Mouse (Mus musculus): ENCODE results near the gene Rgl1. TPM values are rescaled to one million over a fixed set of nuclear protein-coding genes. Genes with fewer than 3 reads are reported as not detected.
A peak's percentile ranks its signal among the peaks of the same experiment; 100 is the strongest.

Rgl1 gene
- total RNA-seq, 4 experiments from 2014 or later = 30.2 to 37.8 (median 35.0) TPM

- no peak for DNase-seq (ENCODE audit: low spot score)
Observed at GRCm38 (mm10) chr1:152615987-152616776, 150.0 kb downstream of the Rgl1 start.

- DNase-seq (ENCODE audit: low spot score) = no peak
Observed at GRCm38 (mm10) chr1:152614743-152615380, 151.3 kb downstream of the Rgl1 start.

DNA sequence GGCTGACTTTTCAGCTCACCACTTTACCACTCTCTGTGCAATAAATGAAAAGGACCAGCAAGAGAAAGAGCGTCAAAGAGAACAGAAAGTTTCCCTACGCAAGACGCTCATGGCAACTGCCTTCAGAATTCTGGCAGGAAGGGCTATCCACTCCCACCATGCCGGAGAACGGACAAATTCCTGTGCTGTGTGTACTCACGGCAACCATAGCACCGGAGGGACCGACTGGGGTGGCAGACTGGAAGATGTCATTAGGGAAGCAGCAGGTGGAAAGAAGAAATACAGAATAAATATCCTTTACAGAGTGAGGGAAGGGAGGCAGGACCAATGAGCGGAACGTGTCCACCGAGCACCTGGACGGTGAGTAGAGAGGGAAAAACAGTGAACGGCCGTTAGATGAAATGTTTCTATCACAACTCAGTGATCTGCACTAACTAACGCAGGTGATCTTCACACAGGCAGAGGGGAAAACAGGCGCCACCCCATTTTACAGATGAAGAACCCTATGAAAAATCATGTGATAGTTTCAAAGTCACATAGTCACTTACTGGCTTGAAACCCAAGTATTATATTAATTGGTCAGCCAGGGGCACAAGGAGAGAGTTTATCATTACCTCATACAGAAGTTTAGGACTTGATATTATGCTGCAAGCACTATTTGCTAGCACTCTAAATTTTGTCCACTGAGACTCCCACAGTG, 152.8 kb downstream of the Rgl1 start:
- DNase-seq (ENCODE audit: low spot score) = no peak

GRCm38 (mm10) chr1:152612535-152613157, 153.5 kb downstream of the Rgl1 start:
- DNase-seq (ENCODE audit: low spot score) = no peak

DNA sequence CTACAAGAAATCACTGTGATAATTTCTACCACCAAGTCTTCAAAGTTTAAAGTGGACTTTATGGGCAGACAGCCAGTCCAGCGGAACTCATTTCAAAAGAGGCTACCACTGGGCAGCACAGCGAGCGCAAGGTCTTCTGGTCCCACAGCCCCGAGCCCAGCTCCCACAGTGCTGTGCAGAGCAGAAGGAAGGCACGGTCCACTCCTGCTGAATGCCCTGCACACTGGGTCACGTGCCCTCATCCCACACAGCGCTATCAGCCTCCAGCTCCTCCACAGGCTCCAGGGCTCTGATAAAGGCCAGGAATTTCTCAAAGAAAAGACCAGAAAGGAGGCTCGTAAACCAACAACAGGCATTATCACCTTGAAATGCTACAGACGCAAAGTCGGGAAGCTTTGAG, 156.6 kb downstream of the Rgl1 start:
- DNase-seq (ENCODE audit: low spot score) = no peak

DNA sequence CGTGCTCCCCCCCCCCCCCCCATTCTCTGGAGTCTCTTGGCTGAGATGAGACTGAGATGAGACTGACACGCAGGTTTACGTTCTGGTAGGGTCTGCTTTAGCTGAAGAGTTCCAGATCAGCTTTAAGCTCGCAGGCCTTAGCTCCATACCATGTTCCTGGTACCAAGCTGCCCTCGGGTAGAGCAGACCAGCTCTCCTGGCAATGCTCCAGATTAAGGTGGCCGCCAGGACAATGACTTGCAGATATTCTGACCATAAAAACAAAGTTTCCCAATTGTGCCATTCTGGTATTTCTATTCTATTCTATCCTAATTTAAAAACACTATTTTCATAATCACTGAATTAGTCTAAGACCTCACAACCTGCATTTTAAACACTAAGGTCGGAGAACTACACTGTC, 157.1 kb downstream of the Rgl1 start:
- DNase-seq (ENCODE audit: low spot score) = no peak

- DNase-seq (ENCODE audit: low spot score) = no peak
Observed at GRCm38 (mm10) chr1:152607765-152608164, 158.4 kb downstream of the Rgl1 start.

DNA sequence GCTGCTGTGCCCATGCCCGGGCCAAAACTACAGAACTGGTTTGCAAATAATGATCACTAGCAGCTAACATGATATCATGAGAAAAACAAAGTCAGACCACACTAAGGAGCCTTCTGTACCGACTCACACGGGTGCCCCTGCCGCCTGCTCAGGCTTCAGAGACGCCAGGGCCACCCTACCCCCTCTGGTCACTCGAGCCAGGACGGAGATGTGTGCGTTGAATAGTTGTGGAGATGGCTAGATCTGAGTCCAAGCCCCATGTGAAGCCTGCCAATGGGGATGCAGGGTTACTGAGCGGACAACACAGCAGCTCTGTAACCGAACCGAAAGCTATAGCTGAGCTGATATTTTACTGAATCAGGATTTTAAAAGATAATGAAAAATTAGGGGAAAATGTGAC, 159.4 kb downstream of the Rgl1 start:
- DNase-seq (ENCODE audit: low spot score) = no peak

DNA sequence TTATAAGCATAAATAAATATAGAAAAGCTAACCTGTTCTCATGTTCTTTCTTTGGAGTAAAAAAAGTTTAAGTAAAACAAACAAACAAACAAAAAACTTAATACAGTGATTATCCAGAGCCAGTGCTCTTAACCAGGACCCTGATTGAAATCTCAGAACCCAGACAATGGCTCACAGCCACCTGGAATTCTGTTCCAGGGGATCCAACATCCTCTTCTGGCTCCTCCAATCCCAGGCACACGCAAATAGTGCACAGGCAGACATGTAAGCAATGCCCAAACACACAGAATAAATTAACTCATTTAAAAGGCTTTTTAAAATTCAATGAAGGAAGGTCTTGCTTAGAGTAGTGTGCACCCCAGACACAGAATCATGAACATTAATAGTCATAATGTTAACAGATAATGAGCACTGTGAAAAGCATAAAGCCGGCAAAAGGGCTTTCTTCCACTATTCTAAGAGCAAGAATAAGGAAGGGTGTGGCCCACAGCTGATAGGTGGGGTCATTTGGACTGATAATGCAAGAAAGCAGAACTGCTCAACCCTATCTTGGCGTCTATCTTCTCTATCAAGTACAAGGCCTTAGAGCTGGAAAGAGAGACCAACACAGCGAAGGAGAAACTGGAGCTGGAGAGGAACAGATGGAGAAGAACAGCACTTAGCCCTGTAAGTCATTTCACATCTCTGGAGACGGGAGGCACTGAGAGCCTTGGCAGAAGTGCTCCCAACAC, 160.1 kb downstream of the Rgl1 start:
- DNase-seq (ENCODE audit: low spot score) = no peak

DNA sequence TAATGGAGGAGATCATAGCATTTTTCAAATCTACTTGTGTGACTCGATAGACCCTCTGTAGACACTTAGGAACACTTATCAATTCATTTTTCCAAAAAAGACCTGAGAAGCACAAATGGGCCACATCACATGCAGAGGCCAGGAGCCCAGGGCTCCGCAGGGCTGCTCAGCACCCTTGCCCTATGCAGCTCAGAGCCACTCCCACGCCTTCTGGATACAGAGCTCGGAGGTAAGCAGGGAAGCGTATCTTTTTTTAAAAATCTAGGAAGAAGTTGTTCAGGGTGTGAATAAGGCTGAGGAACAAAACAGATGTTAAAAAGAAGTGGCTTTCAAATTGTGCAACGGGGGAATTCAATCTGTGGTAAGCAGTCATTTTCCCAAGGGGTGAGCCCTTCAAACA, 162.0 kb downstream of the Rgl1 start:
- DNase-seq (ENCODE audit: low spot score) = no peak

DNA sequence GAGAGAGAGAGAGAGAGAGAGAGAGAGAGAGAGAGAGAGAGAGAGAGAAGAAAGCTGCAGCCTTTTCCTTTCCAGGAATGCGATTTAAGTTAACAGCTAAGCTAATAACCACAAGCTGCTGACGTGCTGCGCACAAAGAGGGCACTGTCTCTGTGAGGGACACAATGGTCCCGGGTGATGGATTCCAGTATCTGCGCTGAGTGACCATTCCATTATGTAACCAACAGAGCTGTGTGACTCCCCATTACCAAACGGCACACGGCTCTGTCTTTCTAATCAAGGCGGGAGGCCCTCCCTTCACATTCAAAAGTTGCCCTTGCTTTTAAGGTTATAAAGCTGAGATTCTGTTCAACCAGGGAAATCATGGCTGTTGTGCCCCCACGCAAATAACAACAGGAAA, 162.5 kb downstream of the Rgl1 start:
- no peak for DNase-seq (ENCODE audit: low spot score)

DNA sequence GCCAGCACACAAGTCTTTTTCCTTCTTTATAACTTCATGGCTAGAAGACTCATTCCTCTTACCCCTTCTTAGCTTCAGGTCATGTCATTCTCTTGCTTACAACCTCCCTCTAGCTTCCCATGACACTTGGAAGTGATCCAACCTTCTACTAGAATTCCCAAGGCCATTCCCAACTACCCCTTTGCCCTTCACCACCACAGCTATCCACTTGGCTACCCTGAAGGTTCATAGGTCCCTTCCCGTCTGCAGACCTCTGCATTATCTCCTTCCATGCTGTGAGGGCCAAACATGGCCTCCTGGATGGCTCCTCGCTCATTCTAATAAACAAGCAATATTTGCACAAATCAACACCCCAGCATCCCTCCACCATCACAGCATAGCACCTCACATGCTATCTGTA, 165.7 kb downstream of the Rgl1 start:
- no peak for DNase-seq (ENCODE audit: low spot score)

DNA sequence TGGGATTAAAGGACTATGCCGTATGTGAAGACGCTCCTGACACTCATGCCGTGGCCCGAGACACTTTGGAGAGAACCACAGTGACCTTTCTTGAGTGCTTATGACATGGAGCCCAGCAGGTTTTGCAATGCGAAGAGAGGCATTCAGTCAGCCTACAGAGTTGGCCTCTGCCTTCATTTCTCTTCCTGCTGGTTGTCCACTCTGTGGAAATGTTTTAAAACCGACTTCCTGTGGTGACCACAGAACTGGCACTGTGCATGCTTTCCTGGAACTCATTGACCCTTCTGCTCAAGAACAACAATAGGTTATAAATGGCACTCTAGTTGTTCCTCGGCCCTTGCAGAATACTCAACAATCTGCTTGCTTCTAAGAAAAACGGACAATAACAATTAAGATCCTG, 166.8 kb downstream of the Rgl1 start:
- peak; percentile 71 for DNase-seq (ENCODE audit: low spot score)

GRCm38 (mm10) chr1:152594690-152595089, 171.5 kb downstream of the Rgl1 start:
- peak; percentile 61 for DNase-seq (ENCODE audit: low spot score)

- DNase-seq (ENCODE audit: low spot score) = no peak
Observed at GRCm38 (mm10) chr1:152593831-152594549, 172.2 kb downstream of the Rgl1 start.

GRCm38 (mm10) chr1:152593382-152593781, 172.8 kb downstream of the Rgl1 start:
- no peak for DNase-seq (ENCODE audit: low spot score)

DNA sequence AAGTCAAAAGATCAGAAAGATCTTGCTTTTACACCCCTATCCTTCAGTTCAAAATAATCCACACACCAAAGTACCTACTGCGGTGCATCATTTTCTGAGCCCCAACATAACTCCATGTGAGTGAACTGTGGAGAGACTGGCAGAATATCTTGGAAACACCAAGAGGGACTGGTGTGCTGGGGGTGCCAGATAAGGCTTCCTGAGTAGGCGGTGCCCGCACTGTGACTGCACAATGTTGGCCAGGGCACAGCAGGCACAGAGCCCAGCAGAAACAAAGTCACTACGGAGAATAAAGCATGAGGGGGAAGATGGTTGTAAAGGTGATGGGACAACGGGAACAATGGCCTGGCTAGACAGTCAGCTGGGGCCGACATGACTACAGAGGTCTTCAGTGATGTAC, 173.5 kb downstream of the Rgl1 start:
- no peak for DNase-seq (ENCODE audit: low spot score)

DNA sequence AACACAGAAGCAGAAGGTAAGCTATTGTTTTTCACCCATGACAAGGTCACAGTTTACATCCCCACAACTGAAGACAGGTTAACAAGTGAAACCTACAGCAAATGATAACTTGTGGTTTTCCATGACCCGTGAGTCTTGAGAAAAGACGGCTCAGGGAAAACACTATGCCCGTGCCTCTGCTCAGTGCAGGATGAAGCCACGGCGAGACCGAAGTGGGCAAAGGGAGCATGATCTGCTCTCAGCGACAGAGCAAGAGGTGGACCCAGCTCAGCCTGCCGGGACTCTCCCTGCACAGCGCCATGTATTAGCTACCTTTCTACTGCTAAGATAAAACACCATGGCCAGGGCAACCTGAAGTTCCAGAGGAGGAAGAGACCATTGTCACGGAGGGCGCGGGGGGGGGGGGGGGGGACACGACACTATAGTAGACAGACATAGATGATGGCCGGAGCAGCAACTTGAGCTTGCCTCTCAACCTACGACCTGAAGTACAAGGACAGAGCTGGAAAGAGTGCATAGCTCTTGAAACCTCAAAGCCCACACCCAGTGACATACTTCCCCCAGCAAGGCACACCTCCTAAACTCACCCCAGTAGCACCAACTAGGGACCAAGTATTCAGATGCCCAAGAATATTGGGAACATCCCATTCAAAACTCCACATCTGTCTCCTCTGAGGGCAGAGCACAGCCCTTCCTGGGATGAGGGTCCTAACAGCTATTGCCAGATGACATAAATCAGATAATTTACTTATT, 174.2 kb downstream of the Rgl1 start:
- no peak for DNase-seq (ENCODE audit: low spot score)

- no peak for DNase-seq (ENCODE audit: low spot score)
Observed at GRCm38 (mm10) chr1:152590321-152590720, 175.8 kb downstream of the Rgl1 start.

- peak; percentile 84 for DNase-seq (ENCODE audit: low spot score)
Observed at GRCm38 (mm10) chr1:152589331-152589935, 176.7 kb downstream of the Rgl1 start.
